Mouse (Mus musculus): ENCODE measurements around the gene Garem2. TPM values are rescaled to one million over a fixed set of nuclear protein-coding genes. Genes with fewer than 3 reads are reported as not detected.

The Garem2 gene
- total and polyA plus RNA-seq, 2 experiments from 2014 or later: 0.14 TPM; not detected in 1

GRCm38 (mm10) chr5:30159601-30160000 is 54.6 kb downstream of the Garem2 start:
- Histone ChIP-seq H3K27me3 (ENCODE audit: control insufficient read depth, insufficient read depth, low read length) (no peaks in the 10 kb centered on the region), H3K27ac (ENCODE audit: low read depth) (peak overlapping the region; percentile 59), H3K4me1 (ENCODE audit: control insufficient read depth, insufficient read depth) (peaks cover 28% of the 10 kb centered on the region; the same call in 1 of the 2 replicates), H3K4me2 (ENCODE audit: low read depth, low read length) (peak overlapping the region; percentile 38), H3K36me3 (replicated peaks; ENCODE audit: control insufficient read depth, insufficient read depth, low read length) (peaks cover 20% of the 10 kb centered on the region), H3K4me3 (ENCODE audit: low read depth, low read length) (no peak overlapping the region), H3K9me3 (replicated peaks; ENCODE audit: control insufficient read depth, low read length) (no peaks in the 10 kb centered on the region), H3K9ac (replicated peaks; ENCODE audit: low read depth, low read length) (no peak overlapping the region)
- no peak for DNase-seq (ENCODE audit: low spot score)
- WGBS: 29% methylated on average over 6 of the region's 6 CpGs
- no peak for ATAC-seq (ENCODE audit: insufficient read depth, low read depth)
- no peak for TF ChIP-seq CTCF (IDR thresholded peaks at IDR 0.05; ENCODE audit: low read depth)
- TF ChIP-seq EP300 (IDR thresholded peaks at IDR 0.05; ENCODE audit: low read depth): no peak

GRCm38 (mm10) chr5:30161836-30162235 is 56.9 kb downstream of the Garem2 start:
- TF ChIP-seq EP300 (IDR thresholded peaks at IDR 0.05; ENCODE audit: low read depth): no peak
- no peak for TF ChIP-seq CTCF (IDR thresholded peaks at IDR 0.05; ENCODE audit: low read depth)
- Histone ChIP-seq H3K27ac (ENCODE audit: low read depth) (no peak overlapping the region), H3K4me3 (ENCODE audit: low read depth, low read length) (no peak overlapping the region), H3K27me3 (ENCODE audit: control insufficient read depth, insufficient read depth, low read length) (no peaks in the 10 kb centered on the region), H3K4me2 (ENCODE audit: low read depth, low read length) (no peak overlapping the region), H3K9ac (replicated peaks; ENCODE audit: low read depth, low read length) (no peak overlapping the region), H3K9me3 (replicated peaks; ENCODE audit: control insufficient read depth, low read length) (no peaks in the 10 kb centered on the region), H3K36me3 (replicated peaks; ENCODE audit: control insufficient read depth, insufficient read depth, low read length) (peaks cover 34% of the 10 kb centered on the region), H3K4me1 (ENCODE audit: control insufficient read depth, insufficient read depth) (peaks cover 28% of the 10 kb centered on the region; the same call in 1 of the 2 replicates)
- DNase-seq (ENCODE audit: low spot score): no peak
- no peak for ATAC-seq (ENCODE audit: insufficient read depth, low read depth)
- WGBS: 75% methylated on average over 1 of the region's 1 CpGs

- H3K27ac ChIP-seq (ENCODE audit: low read depth): no peak overlapping the region
- peaks cover 23% of the 10 kb centered on the region; the same call in 1 of the 2 replicates for H3K4me1 ChIP-seq (ENCODE audit: control insufficient read depth, insufficient read depth)
- DNase-seq (ENCODE audit: low spot score): no peak
- 66% methylated on average over 6 of the region's 6 CpGs for WGBS
- no peak overlapping the region for H3K4me2 ChIP-seq (ENCODE audit: low read depth, low read length)
- H3K9ac ChIP-seq (replicated peaks; ENCODE audit: low read depth, low read length): no peak overlapping the region
- H3K4me3 ChIP-seq (ENCODE audit: low read depth, low read length): no peak overlapping the region
- H3K36me3 ChIP-seq (replicated peaks; ENCODE audit: control insufficient read depth, insufficient read depth, low read length): peaks cover 35% of the 10 kb centered on the region
- no peak for TF ChIP-seq EP300 (IDR thresholded peaks at IDR 0.05; ENCODE audit: low read depth)
- TF ChIP-seq CTCF (IDR thresholded peaks at IDR 0.05; ENCODE audit: low read depth): no peak
- H3K9me3 ChIP-seq (replicated peaks; ENCODE audit: control insufficient read depth, low read length): no peaks in the 10 kb centered on the region
- no peaks in the 10 kb centered on the region for H3K27me3 ChIP-seq (ENCODE audit: control insufficient read depth, insufficient read depth, low read length)
- ATAC-seq (ENCODE audit: insufficient read depth, low read depth): no peak
Measured at GRCm38 (mm10) chr5:30162339-30162738, 57.4 kb downstream of the Garem2 start.

- 43% methylated on average over 5 of the region's 5 CpGs for WGBS
- Histone ChIP-seq H3K4me1 (ENCODE audit: control insufficient read depth, insufficient read depth) (0 out of 2 replicates have a peak, but pooled peaks cover 6% of the 10 kb centered on the region), H3K4me2 (ENCODE audit: low read depth, low read length) (peak overlapping the region; percentile 6; the same call in 1 of the 2 replicates), H3K27ac (ENCODE audit: low read depth) (peak overlapping the region; percentile 77), H3K9me3 (replicated peaks; ENCODE audit: control insufficient read depth, low read length) (no peaks in the 10 kb centered on the region), H3K4me3 (ENCODE audit: low read depth, low read length) (no peak overlapping the region), H3K27me3 (ENCODE audit: control insufficient read depth, insufficient read depth, low read length) (no peaks in the 10 kb centered on the region), H3K36me3 (replicated peaks; ENCODE audit: control insufficient read depth, insufficient read depth, low read length) (peaks cover 51% of the 10 kb centered on the region), H3K9ac (replicated peaks; ENCODE audit: low read depth, low read length) (no peak overlapping the region)
- peak; percentile 33; the same call in 1 of the 2 replicates for ATAC-seq (ENCODE audit: insufficient read depth, low read depth)
- TF ChIP-seq EP300 (IDR thresholded peaks at IDR 0.05; ENCODE audit: low read depth) (peak; percentile 45; the same call in 1 of the 2 replicates), CTCF (IDR thresholded peaks at IDR 0.05; ENCODE audit: low read depth) (no peak)
- no peak for DNase-seq (ENCODE audit: low spot score)
Measured at GRCm38 (mm10) chr5:30165234-30165946, 60.4 kb downstream of the Garem2 start.

Other genes with a start within 250 kb of the Garem2 start
- 0.81 TPM in 1 of 2 replicates, not detected in the other for gene Il6, start 92.0 kb upstream of the Garem2 start, total RNA-seq (2014; rRNA removed; ENCODE audit: low replicate concordance)
- 0.58 and 0.64 TPM in 2 replicates for gene Il6, start 92.0 kb upstream of the Garem2 start, polyA plus RNA-seq (2015; fragmentation: Nextera tagmentation; extraction: Ambion mirVana)
- 14.7 and 27.6 TPM in 2 replicates for gene Tyms, start 31.5 kb upstream of the Garem2 start, total RNA-seq (2014; rRNA removed; ENCODE audit: low replicate concordance)
- gene Tyms, start 31.5 kb upstream of the Garem2 start, polyA plus RNA-seq (2015; fragmentation: Nextera tagmentation; extraction: Ambion mirVana): 48.1 and 50.0 TPM in 2 replicates
- gene 3110082J24Rik, start 925 bp downstream of the Garem2 start, total RNA-seq (2014; rRNA removed; ENCODE audit: low replicate concordance): not detected in 2 replicates
- gene 3110082J24Rik, start 925 bp downstream of the Garem2 start, polyA plus RNA-seq (2015; fragmentation: Nextera tagmentation; extraction: Ambion mirVana): not detected in 2 replicates
- 368 and 497 TPM in 2 replicates for gene Hadha, start 50.0 kb downstream of the Garem2 start, total RNA-seq (2014; rRNA removed; ENCODE audit: low replicate concordance)
- gene Hadha, start 50.0 kb downstream of the Garem2 start, polyA plus RNA-seq (2015; fragmentation: Nextera tagmentation; extraction: Ambion mirVana): 722 and 748 TPM in 2 replicates
- gene Hadhb, start 50.1 kb downstream of the Garem2 start, total RNA-seq (2014; rRNA removed; ENCODE audit: low replicate concordance): 669 and 1,098 TPM in 2 replicates
- 1,207 and 1,270 TPM in 2 replicates for gene Hadhb, start 50.1 kb downstream of the Garem2 start, polyA plus RNA-seq (2015; fragmentation: Nextera tagmentation; extraction: Ambion mirVana)
- gene Adgrf3, start 100.6 kb downstream of the Garem2 start, total RNA-seq (2014; rRNA removed; ENCODE audit: low replicate concordance): 0.08 and 0.43 TPM in 2 replicates
- 0.23 and 0.60 TPM in 2 replicates for gene Adgrf3, start 100.6 kb downstream of the Garem2 start, polyA plus RNA-seq (2015; fragmentation: Nextera tagmentation; extraction: Ambion mirVana)
- gene Selenoi, start 127.4 kb downstream of the Garem2 start, total RNA-seq (2014; rRNA removed; ENCODE audit: low replicate concordance): 49.1 and 76.1 TPM in 2 replicates
- 7.3 and 9.4 TPM in 2 replicates for gene Selenoi, start 127.4 kb downstream of the Garem2 start, polyA plus RNA-seq (2015; fragmentation: Nextera tagmentation; extraction: Ambion mirVana)
- 0.19 and 0.89 TPM in 2 replicates for gene Drc1, start 176.2 kb downstream of the Garem2 start, total RNA-seq (2014; rRNA removed; ENCODE audit: low replicate concordance)
- gene Drc1, start 176.2 kb downstream of the Garem2 start, polyA plus RNA-seq (2015; fragmentation: Nextera tagmentation; extraction: Ambion mirVana): 0.04 and 0.16 TPM in 2 replicates

Data from heart, postnatal 0 days (tissue).